Comparison of ENCODE assay signal across 15 mouse cellular contexts in the genomic region with DNA sequence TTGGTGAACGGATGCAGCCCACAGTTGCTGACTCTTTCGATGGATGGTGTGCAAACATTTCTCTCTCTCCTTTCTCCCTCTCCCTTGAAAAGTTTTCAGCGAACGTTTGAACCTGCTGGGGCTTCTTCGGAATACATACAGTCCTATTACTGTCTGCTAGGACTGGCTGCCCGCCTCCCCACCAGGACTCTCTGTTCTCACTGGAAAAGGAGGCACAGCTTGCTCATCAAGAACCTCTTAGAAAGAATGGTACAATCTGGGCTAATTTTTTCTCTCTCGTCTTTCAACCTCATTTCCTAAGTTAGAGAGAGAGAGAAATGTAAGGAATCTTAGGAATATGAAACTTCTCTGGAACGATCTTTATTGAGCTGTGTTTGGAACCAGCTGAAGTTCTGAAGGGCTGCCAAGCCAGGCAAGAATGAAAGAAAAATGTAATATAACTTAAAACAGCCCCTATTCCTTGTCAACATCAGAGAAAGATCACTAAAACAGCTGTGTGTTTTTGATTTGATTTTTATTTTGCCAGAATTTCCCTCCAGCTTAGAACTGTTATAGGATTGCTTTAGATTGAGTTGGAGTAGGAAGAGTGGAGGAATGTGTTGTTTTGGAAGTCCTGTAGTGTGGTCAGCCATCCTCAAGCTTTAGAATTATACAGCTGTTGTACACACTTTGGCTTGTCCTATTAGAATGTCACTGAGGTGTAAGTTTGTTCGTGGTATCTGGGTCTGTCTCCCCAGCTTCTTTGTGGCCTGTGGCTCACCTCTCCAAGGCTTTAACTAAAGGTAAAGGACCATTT. TPM values are rescaled to one million over a fixed set of nuclear protein-coding genes. Genes with fewer than 3 reads are reported as not detected.
DNase-seq lines count a peak whose midpoint lies in the region; ATAC-seq and TF ChIP-seq lines count a peak whose summit lies in the region.
"Had no signal": no experiment of that assay in that cellular context is flagged by ENCODE, and none has a peak within 500 bp of the region (broad histone marks: within the 10 kb centered on the region; RNA-seq: fewer than 3 reads in every experiment).

No protein-coding gene starts in this region.

- H3K4me1 ChIP-seq in stomach, embryonic 16.5 days (ENCODE audit: control insufficient read depth, insufficient read depth, low read length): peaks cover 20% of the 10 kb centered on the region
- H3K4me1 ChIP-seq: liver, embryonic 12.5 days; megakaryocyte, embryonic 14.5 days had no signal

- H3K27me3 ChIP-seq in stomach, embryonic 16.5 days (ENCODE audit: control insufficient read depth, insufficient read depth, low read length): no peaks in the 10 kb centered on the region
- H3K27me3 ChIP-seq: liver, embryonic 12.5 days; neural tube, embryonic 15.5 days had no signal

- peak overlapping the region; percentile 9; the same call in 1 of the 2 replicates for H3K9ac ChIP-seq in stomach, embryonic 16.5 days (ENCODE audit: low read length)
- H3K9ac ChIP-seq: liver, embryonic 12.5 days; neural tube, embryonic 15.5 days had no signal

- peak overlapping the region; percentile 2 for H3K27ac ChIP-seq in gastrocnemius, adult 2 months
- peak overlapping the region; percentile 54; the same call in 1 of the 2 replicates for H3K27ac ChIP-seq in stomach, embryonic 16.5 days (ENCODE audit: low read length)
- H3K27ac ChIP-seq: liver, embryonic 12.5 days; neural tube, embryonic 15.5 days had no signal

- H3K9me3 ChIP-seq in stomach, embryonic 16.5 days (replicated peaks; ENCODE audit: control insufficient read depth, low read length): no peaks in the 10 kb centered on the region
- H3K9me3 ChIP-seq: liver, embryonic 12.5 days; neural tube, embryonic 15.5 days had no signal

- no peak for TF ChIP-seq CTCF in gastrocnemius, adult 2 months (IDR thresholded peaks at IDR 0.05)

- ATAC-seq in stomach, embryonic 16.5 days (ENCODE audit: insufficient read depth, low FRiP score): no peak
- ATAC-seq: forebrain, embryonic 14.5 days; liver, embryonic 12.5 days had no signal

- no peak overlapping the region for H3K4me2 ChIP-seq in stomach, embryonic 16.5 days (ENCODE audit: low read depth, low read length)
- H3K4me2 ChIP-seq: liver, embryonic 12.5 days; neural tube, embryonic 15.5 days had no signal

- no peak for DNase-seq in gastrocnemius, adult 2 months
- no peak for DNase-seq in gastrocnemius, postnatal 14 days
- DNase-seq in kidney, postnatal 10 days: peak; percentile 29
- DNase-seq in kidney, adult 18-20 months: no peak
- peak; percentile 26 to 35 for DNase-seq in lung, postnatal 4 days
- no peak for DNase-seq in lung, postnatal 36 days
- DNase-seq in right cerebral cortex, adult 2 months (ENCODE audit: low spot score in 2 of 2): no peak
- DNase-seq: cerebellum, adult 8-10 months; gastrocnemius, postnatal 10 days; thymus, postnatal 36 days had no signal

- H3K4me3 ChIP-seq in gastrocnemius, adult 2 months: no peak overlapping the region
- H3K4me3 ChIP-seq in stomach, embryonic 16.5 days (replicated peaks; ENCODE audit: low read length): no peak overlapping the region
- H3K4me3 ChIP-seq: liver, embryonic 12.5 days; megakaryocyte, embryonic 14.5 days; neural tube, embryonic 15.5 days had no signal

- H3K36me3 ChIP-seq in stomach, embryonic 16.5 days (ENCODE audit: control insufficient read depth, insufficient read depth, low read length): no peaks in the 10 kb centered on the region
- H3K36me3 ChIP-seq: liver, embryonic 12.5 days; neural tube, embryonic 15.5 days had no signal

- intact Hi-C loops in gastrocnemius, adult 2 months (cut with DNase I): no loop called here
- intact Hi-C loops in gastrocnemius, postnatal 14 days (cut with DNase I; ENCODE audit: low total_unique reads): no loop called here

- 42% methylated on average over 9 of the region's 9 CpGs for WGBS in stomach, embryonic 16.5 days

RNA-seq across cellular contexts. Expression of a gene that starts 27.0 kb away (rescaled TPM):
- total RNA-seq in gastrocnemius, adult 2 months (2021): 10 to 100 TPM; 11.9 to 17.5 TPM
- 10 to 100 TPM; 16.4 to 17.3 TPM for total RNA-seq in gastrocnemius, postnatal 14 days (2021)
- 20.0 and 21.5 TPM in 2 replicates for polyA plus RNA-seq in stomach, embryonic 16.5 days (2015; fragmentation: Nextera tagmentation; extraction: Ambion mirVana)

Comparison
In these comparisons a context has a peak if more than half of its experiments do, and no peak if none do; other contexts are left out.
1. DNase-seq: peak in kidney, postnatal 10 days (single experiment) and lung, postnatal 4 days (2 of 2); none in gastrocnemius, adult 2 months (single experiment), gastrocnemius, postnatal 14 days (single experiment), kidney, adult 18-20 months (single experiment), lung, postnatal 36 days (single experiment) and right cerebral cortex, adult 2 months (0 of 2).